Mouse (Mus musculus): Measurements from ENCODE around the gene Ugt1a9. TPM values are rescaled to one million over a fixed set of nuclear protein-coding genes. Genes with fewer than 3 reads are reported as not detected.
A peak's percentile ranks its signal among the peaks of the same experiment; 100 is the strongest.
"Not testable (repeated sequence)": the region's sequence is repeated elsewhere in the genome, so short reads cannot be mapped to it uniquely, and the experiment has no call there.

The Ugt1a9 gene
- polyA plus RNA-seq, 1 experiment from 2014 or later, result not detected

- not testable (repeated sequence) for H3K27me3 ChIP-seq (replicated peaks; ENCODE audit: low read depth, poor library complexity, severe bottlenecking); H3K27ac ChIP-seq (replicated peaks); H3K4me3 ChIP-seq; H3K4me1 ChIP-seq; H3K9me3 ChIP-seq; H3K36me3 ChIP-seq (replicated peaks)
- 13% methylated on average over 4 of the region's 4 CpGs for WGBS
- DNase-seq (ENCODE audit: low spot score), result peak; percentile 9
These were observed 50.0 kb downstream of the Ugt1a9 start for GRCm38 (mm10) chr1:88120550-88120949.

GRCm38 (mm10) chr1:88121521-88121920 lies 50.9 kb downstream of the Ugt1a9 start:
- WGBS, result no CpG with 5 or more reads among the region's 1 CpGs
- H3K4me1 ChIP-seq; H3K9me3 ChIP-seq; H3K27ac ChIP-seq (replicated peaks); H3K27me3 ChIP-seq (replicated peaks; ENCODE audit: low read depth, poor library complexity, severe bottlenecking); H3K36me3 ChIP-seq (replicated peaks); DNase-seq (ENCODE audit: low spot score); H3K4me3 ChIP-seq: not testable (repeated sequence)

- not testable (repeated sequence) for H3K4me1 ChIP-seq; DNase-seq (ENCODE audit: low spot score); H3K27ac ChIP-seq (replicated peaks); H3K27me3 ChIP-seq (replicated peaks; ENCODE audit: low read depth, poor library complexity, severe bottlenecking); H3K4me3 ChIP-seq; H3K36me3 ChIP-seq (replicated peaks); H3K9me3 ChIP-seq
- 81% methylated on average over 4 of the region's 4 CpGs for WGBS
These were observed 55.3 kb downstream of the Ugt1a9 start for GRCm38 (mm10) chr1:88125827-88126360.

GRCm38 (mm10) chr1:88129091-88129490 lies 58.5 kb downstream of the Ugt1a9 start:
- not testable (repeated sequence) for H3K4me1 ChIP-seq; H3K27ac ChIP-seq (replicated peaks); H3K27me3 ChIP-seq (replicated peaks; ENCODE audit: low read depth, poor library complexity, severe bottlenecking); H3K9me3 ChIP-seq; H3K36me3 ChIP-seq (replicated peaks); H3K4me3 ChIP-seq; DNase-seq (ENCODE audit: low spot score)
- 90% methylated on average over 2 of the region's 2 CpGs for WGBS

GRCm38 (mm10) chr1:88130223-88130622 lies 59.6 kb downstream of the Ugt1a9 start:
- not testable (repeated sequence) for H3K27me3 ChIP-seq (replicated peaks; ENCODE audit: low read depth, poor library complexity, severe bottlenecking); H3K4me3 ChIP-seq; DNase-seq (ENCODE audit: low spot score); H3K36me3 ChIP-seq (replicated peaks); H3K27ac ChIP-seq (replicated peaks); H3K9me3 ChIP-seq
- H3K4me1 ChIP-seq, result peaks cover 12% of the 10 kb centered on the region
- 92% methylated on average over 1 of the region's 1 CpGs for WGBS

- DNase-seq (ENCODE audit: low spot score), result no peak
- WGBS, result 68% methylated on average over 3 of the region's 3 CpGs
- H3K9me3 ChIP-seq, result no peaks in the 10 kb centered on the region
- H3K36me3 ChIP-seq (replicated peaks), result no peaks in the 10 kb centered on the region
- no peaks in the 10 kb centered on the region for H3K27me3 ChIP-seq (replicated peaks; ENCODE audit: low read depth, poor library complexity, severe bottlenecking)
- H3K4me3 ChIP-seq, result no peak overlapping the region
- H3K27ac ChIP-seq (replicated peaks), result peak overlapping the region; percentile 35; the same call in 1 of the 2 replicates
- peaks cover 12% of the 10 kb centered on the region for H3K4me1 ChIP-seq
These were observed 63.4 kb downstream of the Ugt1a9 start for GRCm38 (mm10) chr1:88133908-88134456.

- not testable (repeated sequence) for H3K36me3 ChIP-seq (replicated peaks); H3K9me3 ChIP-seq; H3K27me3 ChIP-seq (replicated peaks; ENCODE audit: low read depth, poor library complexity, severe bottlenecking); H3K4me3 ChIP-seq
- Histone ChIP-seq H3K27ac (replicated peaks) (peak within 1 kb of the TSS; percentile 35; the same call in 1 of the 2 replicates), H3K4me1 (peaks cover 12% of the 10 kb centered on the region)
- peak; percentile 8 for DNase-seq (ENCODE audit: low spot score)
- WGBS, result 43% methylated on average over 5 of the region's 5 CpGs
These were observed 63.9 kb downstream of the Ugt1a9 start, which contains the start of gene Ugt1a6a for GRCm38 (mm10) chr1:88134457-88135011. Gene Ugt1a6a (plus strand): TSS chr1:88134809.

GRCm38 (mm10) chr1:88135229-88135904 lies 64.8 kb downstream of the Ugt1a9 start:
- WGBS, result 93% methylated on average over 6 of the region's 6 CpGs
- not testable (repeated sequence) for H3K36me3 ChIP-seq (replicated peaks); H3K27me3 ChIP-seq (replicated peaks; ENCODE audit: low read depth, poor library complexity, severe bottlenecking); H3K27ac ChIP-seq (replicated peaks); DNase-seq (ENCODE audit: low spot score); H3K4me3 ChIP-seq; H3K9me3 ChIP-seq
- H3K4me1 ChIP-seq, result peaks cover 12% of the 10 kb centered on the region

- no peak for DNase-seq (ENCODE audit: low spot score)
- Histone ChIP-seq H3K4me3 (no peak overlapping the region), H3K4me1 (peaks cover 12% of the 10 kb centered on the region), H3K27me3 (replicated peaks; ENCODE audit: low read depth, poor library complexity, severe bottlenecking) (no peaks in the 10 kb centered on the region), H3K36me3 (replicated peaks) (no peaks in the 10 kb centered on the region), H3K9me3 (no peaks in the 10 kb centered on the region), H3K27ac (replicated peaks) (no peak overlapping the region)
- WGBS, result 78% methylated on average over 2 of the region's 2 CpGs
These were observed 66.0 kb downstream of the Ugt1a9 start for GRCm38 (mm10) chr1:88136646-88137045.

- H3K27ac ChIP-seq (replicated peaks), result no peak overlapping the region
- H3K27me3 ChIP-seq (replicated peaks; ENCODE audit: low read depth, poor library complexity, severe bottlenecking), result no peaks in the 10 kb centered on the region
- H3K9me3 ChIP-seq, result no peaks in the 10 kb centered on the region
- no peaks in the 10 kb centered on the region for H3K36me3 ChIP-seq (replicated peaks)
- no peak overlapping the region for H3K4me3 ChIP-seq
- no peak for DNase-seq (ENCODE audit: low spot score)
- H3K4me1 ChIP-seq, result peaks cover 12% of the 10 kb centered on the region
- 90% methylated on average over 3 of the region's 3 CpGs for WGBS
These were observed 66.7 kb downstream of the Ugt1a9 start for GRCm38 (mm10) chr1:88137264-88137663.

GRCm38 (mm10) chr1:88138145-88138544 lies 67.5 kb downstream of the Ugt1a9 start:
- no peak for DNase-seq (ENCODE audit: low spot score)
- Histone ChIP-seq H3K4me3 (no peak overlapping the region), H3K27ac (replicated peaks) (no peak overlapping the region), H3K9me3 (no peaks in the 10 kb centered on the region), H3K36me3 (replicated peaks) (no peaks in the 10 kb centered on the region), H3K4me1 (peaks cover 12% of the 10 kb centered on the region), H3K27me3 (replicated peaks; ENCODE audit: low read depth, poor library complexity, severe bottlenecking) (no peaks in the 10 kb centered on the region)
- WGBS, result 87% methylated on average over 1 of the region's 1 CpGs

- WGBS, result 69% methylated on average over 1 of the region's 1 CpGs
- H3K9me3 ChIP-seq; DNase-seq (ENCODE audit: low spot score); H3K4me3 ChIP-seq; H3K4me1 ChIP-seq; H3K36me3 ChIP-seq (replicated peaks); H3K27me3 ChIP-seq (replicated peaks; ENCODE audit: low read depth, poor library complexity, severe bottlenecking); H3K27ac ChIP-seq (replicated peaks): not testable (repeated sequence)
These were observed 69.9 kb downstream of the Ugt1a9 start for GRCm38 (mm10) chr1:88140492-88140891.

All from embryonic facial prominence, embryonic 10.5 days (tissue).